Mouse (Mus musculus) liver, adult 2 months (tissue): ENCODE results near the gene Lin37.

Experiments
- CTCF ChIP-seq: fragments of 200-500 bp; IDR thresholded peaks from 2 replicates; pipeline ENCODE4 v1.5.1; 2011; ENCODE audit warnings: low read depth, low read length, control low read depth
- POLR2A ChIP-seq: fragments of 200-500 bp; IDR thresholded peaks from 2 replicates; pipeline ENCODE4 v1.6.1; 2011; ENCODE audit warnings: low read length, control low read depth; ENCODE audit not compliant: insufficient read depth; ENCODE audit errors: extremely low read depth

DNA sequence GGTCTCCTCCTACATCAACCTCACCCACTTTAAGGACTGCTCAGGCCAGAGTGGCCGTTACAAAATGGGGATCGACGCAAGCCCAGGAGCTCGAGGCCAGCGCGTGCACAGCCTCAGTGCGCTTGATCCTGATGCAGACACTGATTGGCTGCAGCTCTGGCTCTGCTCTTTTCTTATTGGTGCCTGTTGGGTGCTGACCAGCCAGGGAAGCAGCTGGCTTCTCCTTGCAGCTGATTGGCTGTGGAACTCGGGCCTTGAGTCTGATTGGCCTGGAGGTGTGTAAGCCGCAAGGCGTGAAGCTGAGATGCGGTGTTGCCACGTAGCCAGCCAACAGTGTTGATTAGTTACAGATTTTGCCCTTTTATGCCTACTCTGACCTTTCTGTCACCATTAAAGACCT lies 39.1 kb upstream of the Lin37 start, which contains the start of gene Zbtb32:
- no peak for TF ChIP-seq CTCF
- no peak for TF ChIP-seq POLR2A
